Mouse (Mus musculus) liver, embryonic 14.5 days (tissue): ENCODE measurements around the gene Tsen2. TPM values are rescaled to one million over a fixed set of nuclear protein-coding genes. Genes with fewer than 3 reads are reported as not detected.

ENCODE experiments used
- ATAC-seq: fragments of 200-750 bp; cut with Nextera tagmentation; 2 replicates; pipeline ENCODE4 v1.8.0; 2017; ENCODE audit warnings: moderate number of reproducible peaks, mild to moderate bottlenecking, moderate library complexity; ENCODE audit not compliant: insufficient read depth
- DNase-seq, 3 experiments: peaks; one replicate each; pipeline ENCODE4 v3.0.0-alpha.2; 2012 to 2013; ENCODE audit warnings: low read depth in 3 of 3, low spot score in 3 of 3
- H3K27ac ChIP-seq: fragments of 300-500 bp; sonication (generic); 2 replicates; pipeline ENCODE4 v1.5.1; 2014; ENCODE audit warnings: moderate library complexity, mild to moderate bottlenecking, control low read depth, inconsistent platforms
- H3K27me3 ChIP-seq: fragments of 300-500 bp; sonication (generic); 2 replicates; pipeline ENCODE4 v1.6.1; 2014; ENCODE audit warnings: mild to moderate bottlenecking, low read length, moderate library complexity; ENCODE audit not compliant: control insufficient read depth, insufficient read depth
- H3K36me3 ChIP-seq: fragments of 300-500 bp; sonication (generic); replicated peaks from 2 replicates; pipeline ENCODE4 v1.6.1; 2014; ENCODE audit warnings: low read depth; ENCODE audit not compliant: control insufficient read depth, insufficient read depth
- H3K4me1 ChIP-seq, 2 experiments: fragments of 200-500 bp in 1 of 2; fragments of 300-500 bp in 1 of 2; sonication (generic) in 1 of 2; replicated peaks; 2 replicates each; pipeline ENCODE4 v1.6.1; 2012 to 2014; ENCODE audit warnings: antibody characterized with exemption in 1 of 2, inconsistent platforms in 1 of 2, low read length in 1 of 2; ENCODE audit not compliant: control insufficient read depth in 2 of 2, insufficient read depth in 2 of 2
- H3K4me2 ChIP-seq: fragments of 300-500 bp; sonication (generic); 2 replicates; pipeline ENCODE4 v1.6.1; 2014; ENCODE audit warnings: low read depth, mild to moderate bottlenecking, control low read depth, moderate library complexity
- H3K4me3 ChIP-seq, 2 experiments: fragments of 200-500 bp in 1 of 2; fragments of 300-500 bp in 1 of 2; sonication (generic) in 1 of 2; 2 replicates each; pipeline ENCODE4 v1.5.1; 2012 to 2014; ENCODE audit warnings: low read depth in 2 of 2, low read length in 2 of 2, mild to moderate bottlenecking in 2 of 2, control low read depth in 1 of 2, inconsistent platforms in 1 of 2, moderate library complexity in 1 of 2; ENCODE audit not compliant: insufficient read depth in 1 of 2
- H3K9ac ChIP-seq: fragments of 300-500 bp; sonication (generic); replicated peaks from 2 replicates; pipeline ENCODE4 v1.6.1; 2014; ENCODE audit warnings: mild to moderate bottlenecking, control low read depth, moderate library complexity
- H3K9me3 ChIP-seq: fragments of 300-500 bp; sonication (generic); 2 replicates; pipeline ENCODE4 v1.6.1; 2016; ENCODE audit warnings: low read length, mixed read lengths; ENCODE audit not compliant: control insufficient read depth
- CTCF ChIP-seq: IDR thresholded peaks from 2 replicates; pipeline ENCODE4 v1.5.1; 2016; ENCODE audit warnings: antibody characterized with exemption, low read depth, control low read depth
- EP300 ChIP-seq: IDR thresholded peaks from 2 replicates; pipeline ENCODE4 v1.6.1; 2016; ENCODE audit warnings: antibody characterized with exemption, low read depth
- WGBS: fragments of 180-500 bp; shearing (Covaris S2); extraction: QIAGEN DNeasy Blood & Tissue Kit; methylation state at CpG from one replicate; pipeline ENCODE4 v1.1.7; 2014; ENCODE audit not compliant: insufficient replicate concordance; 5-methylcytosine and 5-hydroxymethylcytosine counted together
- polyA plus RNA-seq, 2 experiments: library from polyadenylated mRNA; depleted of rRNA in 1 of 2; stranded (reverse) in 1 of 2; unstranded in 1 of 2; fragments of >200 nt; fragmentation: Nextera tagmentation in 1 of 2; extraction: Ambion mirVana in 1 of 2; gene quantifications; 2 replicates each; pipeline versions ENCODE4 v1.2.1 to v1.2.3; 2012 to 2014

Tsen2 gene
- polyA plus RNA-seq, 2 experiments: 4.7 to 11.0 TPM

GRCm38 (mm10) chr6:115606461-115606860 lies 62.0 kb downstream of the Tsen2 start:
- peaks cover 7 to 8% of the 10 kb centered on the region in 2 experiments for H3K4me1 ChIP-seq
- no peaks in the 10 kb centered on the region; the same call in 1 of the 2 replicates for H3K36me3 ChIP-seq
- ATAC-seq: no peak
- no peak overlapping the region for H3K4me2 ChIP-seq
- no peaks in the 10 kb centered on the region for H3K27me3 ChIP-seq
- no peak overlapping the region for H3K27ac ChIP-seq
- DNase-seq: no peak
- H3K9ac ChIP-seq: no peak overlapping the region
- 67% methylated on average over 1 of the region's 1 CpGs for WGBS
- H3K4me3 ChIP-seq: no peak overlapping the region
- H3K9me3 ChIP-seq: no peaks in the 10 kb centered on the region
- no peak for TF ChIP-seq EP300

DNA sequence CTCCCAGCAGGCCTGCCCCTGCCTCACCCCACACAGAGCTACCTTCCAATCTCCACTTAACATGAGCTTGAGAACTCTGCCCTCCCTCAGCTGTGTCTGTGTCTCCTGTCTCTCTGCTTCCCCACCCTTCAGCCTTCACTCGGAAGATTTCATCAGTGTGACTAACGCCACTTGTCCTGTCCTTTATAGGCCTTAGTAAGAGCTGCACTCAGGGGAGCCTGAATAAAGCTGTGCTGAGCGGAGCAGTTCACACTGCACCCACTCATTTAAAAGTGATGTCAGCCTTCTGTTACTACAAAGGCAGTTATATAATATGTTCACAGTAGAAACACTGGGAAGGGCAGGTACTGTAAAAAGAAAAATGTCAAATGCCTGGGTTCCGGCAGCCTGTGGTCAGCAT lies 63.0 kb downstream of the Tsen2 start:
- Histone ChIP-seq H3K27ac (no peak overlapping the region), H3K9me3 (no peaks in the 10 kb centered on the region), H3K27me3 (no peaks in the 10 kb centered on the region), H3K36me3 (no peaks in the 10 kb centered on the region; the same call in 1 of the 2 replicates), H3K4me2 (no peak overlapping the region), H3K9ac (no peak overlapping the region), H3K4me3 (no peak overlapping the region), H3K4me1 (peaks cover 7% of the 10 kb centered on the region in 2 experiments)
- TF ChIP-seq EP300 (no peak), CTCF (no peak)
- ATAC-seq (no peak), DNase-seq (no peak)
- 74% methylated on average over 4 of the region's 4 CpGs for WGBS

DNA sequence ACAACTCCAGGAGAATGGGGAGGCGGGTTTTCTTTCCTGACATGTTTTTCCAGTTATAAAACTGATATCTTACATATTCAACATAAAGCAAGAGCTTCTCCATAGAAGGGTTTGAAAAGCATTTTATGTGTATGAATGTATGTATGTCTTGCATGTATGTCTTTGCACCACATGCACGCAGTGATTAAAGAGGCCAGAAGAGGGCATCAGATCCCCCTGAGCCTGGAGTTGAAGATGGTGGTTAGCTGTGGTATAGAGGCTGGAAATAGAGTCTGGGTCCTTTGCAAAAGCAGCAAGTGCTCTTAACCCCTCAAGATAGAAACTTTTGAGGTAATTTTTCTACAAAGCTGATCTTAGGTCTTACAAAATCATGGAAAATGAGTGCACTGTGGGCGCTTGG lies 64.7 kb downstream of the Tsen2 start:
- TF ChIP-seq CTCF: peak; percentile 64
- TF ChIP-seq EP300: no peak
- Histone ChIP-seq H3K27ac (no peak overlapping the region), H3K9ac (no peak overlapping the region), H3K4me2 (no peak overlapping the region), H3K4me3 (no peak overlapping the region), H3K27me3 (no peaks in the 10 kb centered on the region), H3K36me3 (peaks cover 5% of the 10 kb centered on the region), H3K9me3 (no peaks in the 10 kb centered on the region), H3K4me1 (no peaks in the 10 kb centered on the region)
- peak in 1 of 3 experiments; percentile 23 for DNase-seq
- 0 out of 2 replicates have a peak, but pooled peaks have one; percentile 40 for ATAC-seq
- 55% methylated on average over 3 of the region's 3 CpGs for WGBS

DNA sequence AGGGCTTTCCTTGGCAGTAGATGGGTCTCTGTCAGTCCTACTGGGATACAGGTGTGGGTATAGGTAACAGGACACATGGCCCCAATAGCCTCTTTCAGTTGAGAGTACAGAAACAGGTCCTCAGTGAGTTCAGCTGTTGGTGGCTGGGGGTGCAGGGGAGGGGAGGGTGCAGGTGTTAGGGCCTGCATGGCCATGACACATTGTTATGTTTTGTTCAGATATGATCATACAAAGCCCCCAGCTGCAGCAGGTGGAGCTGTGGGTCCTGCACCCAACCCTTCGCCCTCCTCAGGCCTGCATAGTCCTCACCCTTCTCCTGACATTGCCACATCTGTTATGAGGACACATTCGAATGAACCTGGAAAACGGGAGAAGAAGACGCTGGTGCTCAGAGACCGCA lies 65.8 kb downstream of the Tsen2 start:
- H3K27ac ChIP-seq: no peak overlapping the region
- H3K36me3 ChIP-seq: peaks cover 12% of the 10 kb centered on the region
- TF ChIP-seq CTCF: no peak
- TF ChIP-seq EP300: no peak
- no peak overlapping the region for H3K4me3 ChIP-seq
- 80% methylated on average over 5 of the region's 5 CpGs for WGBS
- H3K27me3 ChIP-seq: no peaks in the 10 kb centered on the region
- no peak overlapping the region for H3K9ac ChIP-seq
- no peak for ATAC-seq
- no peak overlapping the region for H3K4me2 ChIP-seq
- H3K4me1 ChIP-seq: no peaks in the 10 kb centered on the region
- H3K9me3 ChIP-seq: no peaks in the 10 kb centered on the region
- no peak for DNase-seq

GRCm38 (mm10) chr6:115613793-115614192 lies 69.3 kb downstream of the Tsen2 start:
- H3K4me3 ChIP-seq: no peak overlapping the region
- H3K9ac ChIP-seq: no peak overlapping the region
- no peaks in the 10 kb centered on the region for H3K4me1 ChIP-seq
- H3K27ac ChIP-seq: no peak overlapping the region
- ATAC-seq: no peak
- no peak for DNase-seq
- H3K36me3 ChIP-seq: peaks cover 27% of the 10 kb centered on the region
- H3K9me3 ChIP-seq: no peaks in the 10 kb centered on the region
- no peak overlapping the region for H3K4me2 ChIP-seq
- no peaks in the 10 kb centered on the region for H3K27me3 ChIP-seq
- TF ChIP-seq EP300 (no peak), CTCF (no peak)
